Mouse (Mus musculus) telencephalon, adult 2 months (tissue): Measurements from ENCODE around the gene Jph4.

Source experiments
- DNase-seq: peaks from one replicate; pipeline ENCODE4 v3.0.0-alpha.2; 2011; ENCODE audit warnings: low read depth, low spot score

Jph4 gene

DNA sequence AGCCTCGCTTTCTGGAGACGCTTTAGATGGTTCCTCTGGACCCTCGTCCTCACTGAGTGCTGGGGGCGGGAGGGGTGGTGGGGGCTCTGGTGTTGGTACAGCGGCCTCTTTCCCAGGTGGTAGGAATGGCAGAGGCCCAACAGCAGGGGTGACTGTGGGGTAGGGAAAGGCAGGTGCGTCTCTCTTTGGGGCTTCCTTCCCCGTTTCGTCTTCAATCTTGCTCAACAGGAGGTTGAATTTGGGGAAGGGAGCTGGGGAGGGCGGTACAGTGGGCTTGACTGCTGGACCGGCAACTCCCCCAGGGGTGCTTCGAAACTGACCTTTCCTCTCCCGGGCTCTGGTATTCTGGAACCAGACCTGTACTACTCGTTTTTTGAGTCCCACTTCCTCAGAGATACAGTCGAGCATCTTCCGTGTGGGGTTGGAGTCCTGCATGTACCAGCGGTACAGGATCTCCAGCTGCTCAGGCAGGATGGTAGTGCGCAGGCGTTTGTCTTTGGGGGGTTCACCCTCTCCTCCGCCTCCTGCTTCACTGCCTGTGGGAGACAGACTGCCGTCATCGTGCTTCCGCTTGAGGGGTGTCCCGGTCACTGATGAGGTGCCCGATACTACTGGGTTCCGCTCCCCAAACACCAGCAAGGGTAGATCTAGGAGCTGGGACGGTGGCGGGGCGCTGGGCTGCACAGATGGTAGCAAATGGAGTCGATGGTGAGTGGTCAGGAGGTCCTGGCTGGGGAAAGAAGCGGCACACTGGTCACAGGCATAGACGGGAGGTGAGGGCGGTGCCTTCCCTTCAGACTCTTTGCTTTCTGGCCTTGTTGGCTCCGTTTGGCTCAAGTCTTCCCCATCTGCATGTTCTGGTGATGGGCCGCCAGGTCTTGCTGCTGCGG, 52.0 kb downstream of the Jph4 start:
- DNase-seq: no peak

- no peak for DNase-seq
Observed at GRCm38 (mm10) chr14:55063581-55064381, 53.0 kb downstream of the Jph4 start.

GRCm38 (mm10) chr14:55063117-55063516, 53.6 kb downstream of the Jph4 start:
- no peak for DNase-seq

DNA sequence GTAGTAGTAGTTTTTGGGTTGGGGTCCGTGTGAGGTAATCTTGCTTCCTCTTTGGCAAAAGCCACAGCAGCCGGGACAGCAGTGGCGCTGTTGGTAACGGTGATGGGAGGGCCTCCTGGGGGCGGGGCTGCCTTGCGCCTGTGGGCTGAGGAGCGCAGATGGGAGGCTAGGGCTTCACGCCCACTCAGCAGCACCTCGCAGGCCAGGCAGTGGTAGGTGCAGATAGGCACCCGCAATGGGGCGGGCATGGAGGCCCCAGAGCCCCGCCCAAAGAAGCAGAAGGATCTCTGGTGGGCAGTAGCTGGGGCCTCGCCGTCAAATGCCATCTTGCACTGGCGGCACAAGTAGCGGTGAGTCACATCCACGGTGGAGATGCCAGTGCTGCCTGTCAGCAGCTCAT, 54.1 kb downstream of the Jph4 start:
- DNase-seq: no peak

DNA sequence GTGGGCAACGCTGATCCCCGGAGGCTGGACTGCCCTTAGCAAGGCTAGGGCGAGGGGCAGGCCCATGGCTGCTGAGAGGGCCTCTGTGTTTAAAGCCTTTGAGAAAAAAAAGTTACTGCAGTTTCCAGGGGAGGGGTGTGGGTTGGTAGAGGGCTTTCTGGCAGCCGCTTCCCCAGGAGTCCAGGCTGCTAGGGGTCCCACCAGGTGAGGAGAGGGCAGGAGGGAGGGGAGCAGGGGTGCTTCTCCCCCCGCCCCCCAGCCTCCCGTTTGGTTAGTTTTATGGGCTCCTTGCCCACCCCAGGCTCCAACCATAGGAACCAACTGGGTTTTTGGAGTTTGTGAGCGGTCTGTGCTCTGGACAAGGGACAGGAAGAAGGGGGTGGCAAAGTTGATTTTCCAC, 54.9 kb downstream of the Jph4 start:
- DNase-seq: no peak

- DNase-seq: no peak
Observed at GRCm38 (mm10) chr14:55059931-55060330, 56.8 kb downstream of the Jph4 start.

DNA sequence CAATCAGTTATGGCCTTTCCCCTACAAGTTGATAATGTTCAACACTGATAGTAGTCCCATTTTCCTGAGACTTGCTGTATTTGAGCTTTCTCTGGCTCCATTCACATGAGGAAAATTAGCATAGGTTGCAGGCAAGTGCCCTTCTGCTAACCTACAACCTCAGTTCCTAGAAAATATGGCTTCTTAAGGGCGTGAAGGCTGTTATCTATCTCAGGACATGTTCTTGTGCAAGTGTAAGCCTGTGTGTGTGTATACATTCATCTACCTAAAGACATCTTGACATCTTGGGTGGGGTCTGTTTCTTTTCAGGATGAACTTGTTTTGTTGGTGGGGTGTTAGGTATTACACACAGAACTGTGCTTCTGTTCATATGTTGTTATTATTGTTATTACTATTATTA, 57.7 kb downstream of the Jph4 start:
- DNase-seq: no peak
